11 mouse cellular contexts compared by ENCODE assay signal in the genomic region with DNA sequence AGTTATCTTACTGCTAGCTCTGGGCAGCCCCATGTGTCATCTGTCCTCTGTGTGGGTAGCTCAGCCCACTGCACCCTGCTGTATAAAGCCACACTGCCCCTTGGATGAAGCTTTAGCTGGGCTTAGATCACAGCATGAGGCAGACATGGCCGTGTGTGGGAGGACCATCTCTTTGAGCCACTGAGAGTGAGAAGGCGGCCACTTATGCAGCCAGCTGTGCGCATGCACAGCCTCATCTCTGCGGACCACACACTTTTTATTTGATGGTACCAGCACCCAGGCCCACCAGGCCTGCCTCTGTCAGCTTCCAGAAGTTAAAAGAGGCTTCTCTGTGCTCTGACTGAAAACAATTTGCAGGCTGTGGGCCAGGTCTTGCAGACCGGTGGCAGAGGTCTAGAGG.
DNase-seq lines count a peak whose midpoint lies in the region; ATAC-seq lines count a peak whose summit lies in the region.
"Had no signal": no experiment of that assay in that cellular context is flagged by ENCODE, and none has a peak within 500 bp of the region (broad histone marks: within the 10 kb centered on the region; RNA-seq: fewer than 3 reads in every experiment).

No protein-coding gene starts in this region.

- 0 out of 2 replicates have a peak, but pooled peaks have one; percentile 27 for ATAC-seq in heart, embryonic 15.5 days (replicated peaks; ENCODE audit: insufficient number of reproducible peaks, insufficient read depth, low FRiP score, low read depth)
- no peak for ATAC-seq in hindbrain, embryonic 12.5 days (ENCODE audit: low FRiP score)
- ATAC-seq in midbrain, embryonic 13.5 days: peak; percentile 50; the same call in 1 of the 2 replicates
- ATAC-seq: forebrain, embryonic 14.5 days had no signal

- intact Hi-C loops in heart, postnatal 10 days (cut with DNase I): no loop called here

- DNase-seq in heart, postnatal 10 days: no peak
- no peak for DNase-seq in lung, postnatal 36 days
- DNase-seq in lung, postnatal 10 days: no peak
- DNase-seq: cerebellum, postnatal 36 days; left cerebral cortex, postnatal 4 days had no signal

- no peaks in the 10 kb centered on the region for H3K9me3 ChIP-seq in heart, embryonic 15.5 days (replicated peaks)
- H3K9me3 ChIP-seq in hindbrain, embryonic 12.5 days (replicated peaks): no peaks in the 10 kb centered on the region
- 0 out of 2 replicates have a peak, but pooled peaks cover 3% of the 10 kb centered on the region for H3K9me3 ChIP-seq in midbrain, embryonic 13.5 days

- H3K4me1 ChIP-seq in heart, embryonic 15.5 days (replicated peaks): peaks cover 22% of the 10 kb centered on the region
- no peaks in the 10 kb centered on the region for H3K4me1 ChIP-seq in brown adipose tissue, adult 24 weeks (ENCODE audit: control insufficient read depth, insufficient read depth, insufficient read length, low read length)
- peaks cover 23% of the 10 kb centered on the region for H3K4me1 ChIP-seq in hindbrain, embryonic 12.5 days
- peaks cover 22% of the 10 kb centered on the region for H3K4me1 ChIP-seq in midbrain, embryonic 13.5 days (replicated peaks)

- no peak overlapping the region for H3K4me2 ChIP-seq in heart, embryonic 15.5 days
- peak overlapping the region; percentile 11; the same call in 1 of the 2 replicates for H3K4me2 ChIP-seq in hindbrain, embryonic 12.5 days (replicated peaks)
- no peak overlapping the region; the same call in 1 of the 2 replicates for H3K4me2 ChIP-seq in midbrain, embryonic 13.5 days (replicated peaks)

- WGBS in heart, embryonic 15.5 days: 24% methylated on average over 5 of the region's 5 CpGs
- 27% methylated on average over 5 of the region's 5 CpGs for WGBS in hindbrain, embryonic 12.5 days
- 22% methylated on average over 5 of the region's 5 CpGs for WGBS in midbrain, embryonic 13.5 days

- no peaks in the 10 kb centered on the region for H3K36me3 ChIP-seq in heart, embryonic 15.5 days
- H3K36me3 ChIP-seq in hindbrain, embryonic 12.5 days: no peaks in the 10 kb centered on the region
- no peaks in the 10 kb centered on the region for H3K36me3 ChIP-seq in midbrain, embryonic 13.5 days

- no peak overlapping the region for H3K4me3 ChIP-seq in heart, embryonic 15.5 days
- H3K4me3 ChIP-seq in brown adipose tissue, adult 24 weeks (ENCODE audit: insufficient read depth, low read depth, low read length): peak overlapping the region; percentile 59
- H3K4me3 ChIP-seq in hindbrain, embryonic 12.5 days: no peak overlapping the region
- no peak overlapping the region for H3K4me3 ChIP-seq in midbrain, embryonic 13.5 days (replicated peaks)
- H3K4me3 ChIP-seq: layer of hippocampus, adult 2 months had no signal

- H3K27me3 ChIP-seq in heart, embryonic 15.5 days: no peaks in the 10 kb centered on the region
- peaks cover 4% of the 10 kb centered on the region; the same call in 1 of the 2 replicates for H3K27me3 ChIP-seq in hindbrain, embryonic 12.5 days
- H3K27me3 ChIP-seq in midbrain, embryonic 13.5 days: no peaks in the 10 kb centered on the region

- peak overlapping the region; percentile 52; the same call in 1 of the 2 replicates for H3K27ac ChIP-seq in heart, embryonic 15.5 days
- H3K27ac ChIP-seq in brown adipose tissue, adult 24 weeks (replicated peaks; ENCODE audit: low read depth, low read length): peak overlapping the region; percentile 99
- H3K27ac ChIP-seq in hindbrain, embryonic 12.5 days: peak overlapping the region; percentile 13; the same call in 1 of the 2 replicates
- H3K27ac ChIP-seq in midbrain, embryonic 13.5 days: no peak overlapping the region
- H3K27ac ChIP-seq: layer of hippocampus, adult 2 months had no signal

- no peak overlapping the region for H3K9ac ChIP-seq in heart, embryonic 15.5 days
- H3K9ac ChIP-seq in hindbrain, embryonic 12.5 days: no peak overlapping the region
- H3K9ac ChIP-seq in midbrain, embryonic 13.5 days (replicated peaks): no peak overlapping the region
